Mouse (Mus musculus) bone marrow, adult 2 months (tissue): ENCODE data around the gene Fam213b.
A peak's percentile ranks its signal among the peaks of the same experiment; 100 is the strongest.

Experiments used
- CTCF ChIP-seq: fragments of 200-500 bp; IDR thresholded peaks from 2 replicates; pipeline ENCODE4 v1.5.1; 2011; ENCODE audit warnings: low read length, control low read depth; ENCODE audit not compliant: control insufficient read depth, insufficient read depth
- POLR2A ChIP-seq: fragments of 200-500 bp; IDR thresholded peaks from 2 replicates; pipeline ENCODE4 v1.6.1; 2011; ENCODE audit warnings: low read depth, mild to moderate bottlenecking, control low read depth, low read length, borderline replicate concordance; ENCODE audit not compliant: control insufficient read depth

GRCm38 (mm10) chr4:154898506-154899446 lies at the start of gene Fam213b:
- TF ChIP-seq CTCF (no peak), POLR2A (peak; percentile 61; the same call in 1 of the 2 replicates)
